Mouse (Mus musculus) forebrain, embryonic 13.5 days (tissue): ENCODE data around the gene Letm1. TPM values are rescaled to one million over a fixed set of nuclear protein-coding genes. Genes with fewer than 3 reads are reported as not detected.
A peak's percentile ranks its signal among the peaks of the same experiment; 100 is the strongest.

Source experiments
- ATAC-seq: fragments of 200-750 bp; cut with Nextera tagmentation; 2 replicates; pipeline ENCODE4 v1.8.0; 2017
- H3K27ac ChIP-seq: fragments of 300-500 bp; sonication (generic); 2 replicates; pipeline ENCODE4 v1.5.1; 2015; ENCODE audit warnings: inconsistent platforms, mild to moderate bottlenecking, moderate library complexity
- H3K27me3 ChIP-seq: fragments of 300-500 bp; sonication (generic); 2 replicates; pipeline ENCODE4 v1.6.1; 2015; ENCODE audit warnings: mild to moderate bottlenecking, inconsistent platforms
- H3K36me3 ChIP-seq: fragments of 300-500 bp; sonication (generic); 2 replicates; pipeline ENCODE4 v1.6.1; 2015; ENCODE audit warnings: mild to moderate bottlenecking, inconsistent platforms; ENCODE audit not compliant: poor library complexity, severe bottlenecking
- H3K4me1 ChIP-seq: fragments of 300-500 bp; sonication (generic); 2 replicates; pipeline ENCODE4 v1.6.1; 2015; ENCODE audit warnings: inconsistent platforms
- H3K4me2 ChIP-seq: fragments of 300-500 bp; sonication (generic); 2 replicates; pipeline ENCODE4 v1.6.1; 2015; ENCODE audit warnings: inconsistent platforms, mild to moderate bottlenecking, moderate library complexity
- H3K4me3 ChIP-seq: fragments of 300-500 bp; sonication (generic); 2 replicates; pipeline ENCODE4 v1.5.1; 2015; ENCODE audit warnings: mild to moderate bottlenecking, inconsistent platforms
- H3K9ac ChIP-seq: fragments of 300-500 bp; sonication (generic); 2 replicates; pipeline ENCODE4 v1.6.1; 2015; ENCODE audit warnings: mild to moderate bottlenecking, inconsistent platforms
- H3K9me3 ChIP-seq: fragments of 300-500 bp; sonication (generic); replicated peaks from 2 replicates; pipeline ENCODE4 v1.6.1; 2016; ENCODE audit warnings: inconsistent platforms
- WGBS: fragments of 180-500 bp; shearing (Covaris S2); methylation state at CpG from one replicate; pipeline ENCODE4 v1.1.7; 2015; 5-methylcytosine and 5-hydroxymethylcytosine counted together
- polyA plus RNA-seq: library from polyadenylated mRNA; unstranded; fragments of >200 nt; fragmentation: Nextera tagmentation; extraction: Ambion mirVana; gene quantifications from 2 replicates; pipeline ENCODE4 v1.2.1, GENCODE M21; 2015

Gene Letm1
- polyA plus RNA-seq, 1 experiment from 2014 or later, result 47.5 TPM

DNA sequence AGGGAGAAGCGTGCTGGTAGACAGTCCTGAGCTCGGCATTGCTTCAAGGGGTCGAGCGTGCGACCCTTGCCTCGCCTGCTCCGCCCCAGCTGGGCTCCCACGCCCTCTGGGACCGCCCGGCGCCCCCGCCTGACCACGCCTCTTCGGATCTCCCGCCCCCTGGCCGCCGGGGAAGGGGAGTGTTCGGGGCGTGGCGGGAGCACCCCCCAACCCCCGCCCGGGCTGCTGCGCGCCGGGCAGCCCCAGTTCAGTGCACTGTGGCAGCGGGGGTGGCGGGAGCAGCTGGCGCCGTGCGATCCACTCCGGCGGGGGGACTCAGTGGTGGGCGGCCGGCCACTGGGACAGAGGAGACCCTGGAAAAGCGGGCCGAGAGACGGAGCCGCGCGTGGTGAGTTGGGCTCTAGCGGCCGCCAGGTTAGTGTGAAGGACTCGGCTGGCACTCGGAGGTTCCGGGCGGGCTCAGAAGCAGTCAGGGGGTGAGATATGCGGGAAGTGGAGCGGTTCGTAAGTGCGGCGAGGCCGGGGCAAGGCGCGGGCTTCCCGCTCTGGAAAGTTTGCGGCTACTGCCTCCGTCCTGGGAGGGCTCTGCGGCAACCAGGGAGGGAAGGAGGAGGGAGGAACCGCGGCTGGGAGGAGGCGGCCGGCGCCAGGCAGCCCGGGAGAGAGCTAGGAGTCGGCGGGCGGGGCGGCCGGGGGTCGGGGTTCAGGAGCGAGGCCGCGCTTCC lies 60.9 kb downstream of the Letm1 start, which contains the start of gene Fgfr3:
Gene Fgfr3 (plus strand): TSS at position 134 of the 725 bp plus-strand sequence.
- peaks cover 10% of the 10 kb centered on the region for H3K36me3 ChIP-seq
- peaks cover 54% of the 10 kb centered on the region for H3K4me1 ChIP-seq
- peak within 1 kb of the TSS; percentile 84 for H3K4me2 ChIP-seq
- peak within 1 kb of the TSS; percentile 91 for H3K27ac ChIP-seq
- H3K9me3 ChIP-seq, result no peaks in the 10 kb centered on the region
- H3K27me3 ChIP-seq, result peaks cover 39% of the 10 kb centered on the region
- peak; percentile 77 for ATAC-seq
- peak within 1 kb of the TSS; percentile 62 for H3K4me3 ChIP-seq
- WGBS, result under 1% methylated on average over 70 of the region's 73 CpGs
- peak within 1 kb of the TSS; percentile 89 for H3K9ac ChIP-seq

DNA sequence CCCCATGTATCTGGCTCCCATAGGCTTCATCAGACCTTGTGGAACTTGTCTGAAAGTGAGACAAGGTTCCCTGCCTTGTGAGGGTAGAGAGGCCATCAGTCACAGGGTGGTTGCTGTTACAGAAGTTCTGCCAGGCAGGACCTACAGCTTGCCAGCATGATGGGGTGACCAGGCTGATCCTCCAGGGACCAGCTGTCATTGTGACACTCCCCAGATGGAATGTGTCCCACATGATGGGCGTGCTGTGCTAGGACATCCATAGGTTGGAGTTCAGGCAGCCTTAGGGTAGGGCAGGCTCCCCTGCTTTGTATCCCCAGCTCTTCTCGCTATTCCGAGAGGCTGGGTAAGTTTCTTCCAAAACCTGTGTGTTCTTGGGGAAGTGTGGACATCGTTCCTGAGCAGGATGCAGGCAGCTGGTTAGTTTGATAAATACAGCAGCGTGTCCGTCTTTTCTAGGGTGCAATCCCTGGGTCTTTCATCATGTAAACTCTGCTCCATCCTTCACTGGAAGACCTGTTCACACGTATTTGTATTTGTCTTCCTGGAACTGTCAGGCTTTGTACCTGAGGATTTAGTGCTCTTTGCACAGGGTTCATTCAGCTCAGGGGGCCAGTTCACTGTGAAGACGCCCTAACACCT lies 61.6 kb downstream of the Letm1 start:
- Histone ChIP-seq H3K36me3 (peaks cover 10% of the 10 kb centered on the region; the same call in 1 of the 2 replicates), H3K27me3 (peaks cover 35% of the 10 kb centered on the region), H3K27ac (peak overlapping the region; percentile 44), H3K9ac (peak overlapping the region; percentile 89), H3K9me3 (no peaks in the 10 kb centered on the region), H3K4me3 (peak overlapping the region; percentile 62), H3K4me1 (peaks cover 46% of the 10 kb centered on the region), H3K4me2 (peak overlapping the region; percentile 84)
- 13% methylated on average over 8 of the region's 8 CpGs for WGBS
- ATAC-seq, result no peak

DNA sequence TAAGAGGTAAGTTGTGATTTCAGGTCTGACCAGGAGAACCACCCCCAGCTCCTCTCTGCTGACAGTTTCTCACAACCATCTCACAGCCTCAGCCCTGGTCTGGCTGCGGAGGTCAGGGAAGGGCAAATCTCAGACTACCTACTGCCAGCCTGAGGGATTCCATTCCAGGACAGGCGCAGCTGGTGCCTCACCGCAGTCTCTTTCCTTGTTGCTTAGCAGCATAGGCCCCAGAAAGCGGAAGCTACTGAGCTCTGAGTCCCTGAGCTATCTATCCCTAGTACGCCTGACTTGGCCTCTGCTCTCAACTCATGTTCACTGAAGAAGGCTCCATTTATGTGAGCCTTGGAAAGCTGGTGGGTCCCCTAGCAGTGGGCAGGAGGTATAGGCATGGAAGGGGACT lies 64.2 kb downstream of the Letm1 start:
- H3K27me3 ChIP-seq, result peaks cover 19% of the 10 kb centered on the region

DNA sequence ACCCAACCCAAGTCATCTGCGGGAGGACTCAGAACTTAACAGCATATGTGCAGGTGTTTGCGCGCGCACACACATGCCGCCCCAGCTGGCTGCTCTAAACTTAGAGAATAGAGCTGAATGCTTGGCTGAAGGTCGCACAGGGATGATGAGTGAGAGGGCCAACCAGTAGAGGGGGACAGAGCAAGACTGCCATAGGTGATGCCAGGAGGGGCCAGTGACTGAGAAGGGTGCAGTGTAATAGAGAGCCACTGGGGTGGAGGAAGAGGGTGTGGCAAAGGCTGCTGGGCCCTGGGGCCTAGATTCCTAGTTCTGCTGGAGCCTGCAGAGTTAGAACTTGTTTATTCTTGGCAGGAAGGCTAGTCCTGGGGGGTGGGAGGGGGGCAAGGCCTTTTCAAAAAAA lies 66.2 kb downstream of the Letm1 start:
- 80% methylated on average over 6 of the region's 6 CpGs for WGBS
- Histone ChIP-seq H3K4me1 (peaks cover 12% of the 10 kb centered on the region), H3K36me3 (no peaks in the 10 kb centered on the region), H3K4me2 (no peak overlapping the region), H3K9ac (no peak overlapping the region), H3K27me3 (peaks cover 19% of the 10 kb centered on the region), H3K27ac (no peak overlapping the region), H3K4me3 (no peak overlapping the region), H3K9me3 (no peaks in the 10 kb centered on the region)
- ATAC-seq, result no peak

More for the DNA sequence above, 64.2 kb downstream of the Letm1 start:
- Histone ChIP-seq H3K9ac (no peak overlapping the region), H3K4me2 (no peak overlapping the region), H3K9me3 (no peaks in the 10 kb centered on the region), H3K4me1 (peaks cover 21% of the 10 kb centered on the region), H3K36me3 (no peaks in the 10 kb centered on the region), H3K4me3 (no peak overlapping the region), H3K27ac (no peak overlapping the region)
- 80% methylated on average over 5 of the region's 5 CpGs for whole genome bisulfite sequencing
- ATAC-seq, result no peak

DNA sequence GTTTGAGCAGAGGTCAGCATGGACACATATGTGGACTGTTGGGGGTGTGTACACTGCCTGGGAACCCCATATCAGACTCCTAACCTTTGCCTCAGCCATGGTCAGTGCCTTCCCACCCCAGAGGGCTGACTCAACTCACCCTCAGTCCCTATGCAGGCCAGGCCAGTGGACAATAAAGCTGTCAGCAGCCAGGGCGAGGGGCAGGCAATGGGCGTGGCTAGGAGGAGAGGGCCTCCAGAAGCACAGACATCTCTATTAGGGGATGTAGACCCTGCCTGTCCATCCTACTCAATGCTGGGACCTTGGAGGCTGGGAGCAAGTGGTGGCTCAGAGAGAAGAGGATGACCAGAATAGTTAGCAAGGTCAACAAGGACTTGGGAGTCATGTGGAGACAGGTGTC lies 67.4 kb downstream of the Letm1 start:
- H3K27ac ChIP-seq, result no peak overlapping the region
- no peak overlapping the region for H3K4me3 ChIP-seq
- H3K4me1 ChIP-seq, result no peaks in the 10 kb centered on the region; the same call in 1 of the 2 replicates
- no peaks in the 10 kb centered on the region for H3K9me3 ChIP-seq
- no peak for ATAC-seq
- H3K36me3 ChIP-seq, result no peaks in the 10 kb centered on the region
- H3K9ac ChIP-seq, result no peak overlapping the region
- H3K27me3 ChIP-seq, result peaks cover 15% of the 10 kb centered on the region
- WGBS, result 68% methylated on average over 2 of the region's 2 CpGs
- no peak overlapping the region for H3K4me2 ChIP-seq

DNA sequence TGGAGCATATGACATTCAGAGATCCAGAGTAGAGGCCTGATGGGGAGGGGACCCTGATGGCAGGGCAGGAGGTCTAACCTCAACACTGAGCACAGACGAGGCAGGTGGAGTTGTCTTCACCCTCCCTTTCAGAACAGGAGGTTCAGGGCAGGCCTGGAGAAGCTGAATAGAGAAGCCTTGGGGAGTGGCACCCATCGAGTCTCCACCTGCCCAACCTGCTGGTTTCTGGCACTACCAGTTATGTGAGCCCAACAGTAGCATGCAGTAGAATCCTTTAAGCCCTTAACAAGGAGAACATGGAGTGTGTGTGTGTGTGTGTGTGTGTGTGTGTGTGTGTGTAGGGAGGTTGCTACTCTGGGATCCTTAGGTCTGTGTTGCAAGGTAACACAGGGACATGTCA lies 70.1 kb downstream of the Letm1 start:
- whole genome bisulfite sequencing, result 80% methylated on average over 2 of the region's 2 CpGs
- Histone ChIP-seq H3K36me3 (no peaks in the 10 kb centered on the region), H3K4me2 (no peak overlapping the region), H3K9ac (no peak overlapping the region), H3K4me1 (no peaks in the 10 kb centered on the region; the same call in 1 of the 2 replicates), H3K9me3 (no peaks in the 10 kb centered on the region), H3K27me3 (0 out of 2 replicates have a peak, but pooled peaks cover 3% of the 10 kb centered on the region), H3K4me3 (no peak overlapping the region), H3K27ac (no peak overlapping the region)
- ATAC-seq, result no peak

DNA sequence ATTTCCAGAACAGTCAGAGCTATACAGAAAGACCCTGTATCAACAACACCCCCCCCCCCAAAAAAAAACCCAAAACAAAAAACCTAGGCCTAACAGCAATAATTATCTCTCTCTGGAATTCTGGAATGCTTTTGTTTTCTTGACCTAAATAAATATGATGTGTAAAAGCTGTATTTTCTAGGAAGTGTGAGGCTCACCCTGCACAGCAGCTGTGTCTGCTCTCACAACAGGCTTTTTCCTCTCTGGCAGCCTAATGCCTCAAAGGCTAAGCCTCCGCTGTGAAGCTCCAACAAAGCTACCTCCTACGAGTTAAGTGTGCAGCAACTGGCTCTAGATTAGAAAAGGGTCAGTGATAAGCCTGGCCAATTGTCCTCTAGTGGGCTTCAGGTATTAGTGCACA lies 73.6 kb downstream of the Letm1 start:
- Histone ChIP-seq H3K4me2 (no peak overlapping the region), H3K27ac (no peak overlapping the region), H3K4me3 (no peak overlapping the region), H3K9me3 (no peaks in the 10 kb centered on the region), H3K4me1 (peaks cover 33% of the 10 kb centered on the region), H3K36me3 (no peaks in the 10 kb centered on the region), H3K27me3 (0 out of 2 replicates have a peak, but pooled peaks cover 2% of the 10 kb centered on the region), H3K9ac (no peak overlapping the region)
- no peak for ATAC-seq
- 26% methylated on average over 2 of the region's 2 CpGs for WGBS

DNA sequence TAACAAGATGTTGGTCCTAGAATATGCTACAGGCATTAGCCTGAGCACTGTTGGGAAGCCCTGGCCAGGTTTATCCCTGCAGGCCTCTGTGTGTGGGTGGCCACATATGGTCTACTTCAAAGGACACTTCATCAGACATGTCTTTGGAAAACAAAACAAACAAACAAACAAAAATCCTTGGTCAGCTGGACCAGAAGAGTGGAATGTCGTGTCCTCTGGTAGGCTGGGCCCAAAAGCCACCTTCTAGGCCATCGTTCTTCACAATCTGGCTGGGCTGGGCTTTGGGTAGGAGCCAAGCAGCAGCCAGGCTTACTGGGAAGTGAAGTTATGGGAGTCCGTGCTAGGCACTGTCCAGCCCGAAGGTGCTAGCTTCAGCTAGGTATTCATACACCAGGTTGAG lies 75.5 kb downstream of the Letm1 start:
- 77% methylated on average over 4 of the region's 4 CpGs for WGBS
- H3K36me3 ChIP-seq, result no peaks in the 10 kb centered on the region
- H3K27ac ChIP-seq, result no peak overlapping the region
- no peak overlapping the region for H3K4me3 ChIP-seq
- peaks cover 6% of the 10 kb centered on the region; the same call in 1 of the 2 replicates for H3K27me3 ChIP-seq
- no peak overlapping the region for H3K9ac ChIP-seq
- H3K9me3 ChIP-seq, result no peaks in the 10 kb centered on the region
- ATAC-seq, result no peak
- peaks cover 50% of the 10 kb centered on the region for H3K4me1 ChIP-seq
- no peak overlapping the region for H3K4me2 ChIP-seq

DNA sequence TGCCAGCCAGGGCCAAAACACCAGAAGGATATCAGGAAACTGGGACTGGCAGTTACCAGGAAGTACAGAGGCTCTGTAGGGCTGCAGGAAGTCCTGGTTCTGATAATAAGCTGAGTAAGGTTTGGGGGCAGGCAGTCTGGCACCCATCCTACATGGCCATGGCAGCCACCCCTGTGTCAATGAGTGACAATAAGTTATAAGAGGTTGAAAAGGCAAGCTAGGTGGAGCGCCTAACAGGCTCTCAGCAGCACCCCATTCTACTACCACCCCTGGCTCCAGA lies 76.3 kb downstream of the Letm1 start:
- no peak for ATAC-seq
- H3K4me1 ChIP-seq, result peaks cover 58% of the 10 kb centered on the region

DNA sequence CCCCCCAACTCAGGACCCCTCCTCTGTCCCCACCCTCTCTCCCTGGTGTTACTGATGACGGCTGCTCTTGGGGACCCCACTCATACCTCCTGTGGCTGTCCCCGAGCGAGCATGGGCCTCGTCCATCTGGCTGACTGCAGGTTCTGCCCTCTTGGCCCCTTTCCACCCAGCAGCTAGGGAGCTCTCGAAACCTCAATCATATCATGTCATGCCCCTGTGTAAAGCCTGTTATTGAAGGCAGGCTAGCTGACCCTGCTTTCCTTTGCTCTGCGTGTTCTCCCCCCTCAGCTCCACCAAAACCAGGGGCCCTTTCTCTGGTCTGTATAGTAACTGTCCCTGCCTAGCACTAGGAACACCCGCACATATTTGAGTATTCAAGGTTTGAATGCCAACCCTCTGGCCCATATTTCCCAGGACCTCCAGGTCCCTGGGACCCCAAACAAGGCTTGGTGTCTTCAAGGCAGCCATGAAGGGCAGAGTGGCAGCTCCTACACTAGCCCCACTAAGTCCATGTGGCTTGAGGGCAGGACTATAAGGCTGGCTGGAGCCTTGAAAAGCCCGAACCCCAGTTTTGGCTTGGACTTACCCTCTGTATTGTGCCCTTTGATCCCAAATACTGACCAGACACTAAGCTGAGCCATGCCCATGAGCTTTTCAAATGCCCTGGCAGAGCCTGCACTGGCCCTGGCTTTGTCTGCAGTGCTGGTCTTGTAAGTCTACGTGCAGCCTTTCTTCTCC lies 76.8 kb downstream of the Letm1 start:
- peaks cover 16% of the 10 kb centered on the region for H3K27me3 ChIP-seq
- no peak; the same call in 1 of the 2 replicates for ATAC-seq
- peak overlapping the region; percentile 84 for H3K27ac ChIP-seq
- WGBS, result 15% methylated on average over 9 of the region's 9 CpGs
- no peaks in the 10 kb centered on the region for H3K9me3 ChIP-seq
- peak overlapping the region; percentile 25; the same call in 1 of the 2 replicates for H3K4me2 ChIP-seq
- peaks cover 62% of the 10 kb centered on the region for H3K4me1 ChIP-seq
- H3K36me3 ChIP-seq, result no peaks in the 10 kb centered on the region
- no peak overlapping the region for H3K4me3 ChIP-seq
- peak overlapping the region; percentile 46; the same call in 1 of the 2 replicates for H3K9ac ChIP-seq

More for the DNA sequence above, 76.3 kb downstream of the Letm1 start:
- Histone ChIP-seq H3K4me3 (no peak overlapping the region), H3K9me3 (no peaks in the 10 kb centered on the region), H3K9ac (no peak overlapping the region), H3K36me3 (no peaks in the 10 kb centered on the region), H3K4me2 (no peak overlapping the region), H3K27me3 (peaks cover 13% of the 10 kb centered on the region), H3K27ac (peak overlapping the region; percentile 84)
- WGBS, result 88% methylated on average over 1 of the region's 1 CpGs

DNA sequence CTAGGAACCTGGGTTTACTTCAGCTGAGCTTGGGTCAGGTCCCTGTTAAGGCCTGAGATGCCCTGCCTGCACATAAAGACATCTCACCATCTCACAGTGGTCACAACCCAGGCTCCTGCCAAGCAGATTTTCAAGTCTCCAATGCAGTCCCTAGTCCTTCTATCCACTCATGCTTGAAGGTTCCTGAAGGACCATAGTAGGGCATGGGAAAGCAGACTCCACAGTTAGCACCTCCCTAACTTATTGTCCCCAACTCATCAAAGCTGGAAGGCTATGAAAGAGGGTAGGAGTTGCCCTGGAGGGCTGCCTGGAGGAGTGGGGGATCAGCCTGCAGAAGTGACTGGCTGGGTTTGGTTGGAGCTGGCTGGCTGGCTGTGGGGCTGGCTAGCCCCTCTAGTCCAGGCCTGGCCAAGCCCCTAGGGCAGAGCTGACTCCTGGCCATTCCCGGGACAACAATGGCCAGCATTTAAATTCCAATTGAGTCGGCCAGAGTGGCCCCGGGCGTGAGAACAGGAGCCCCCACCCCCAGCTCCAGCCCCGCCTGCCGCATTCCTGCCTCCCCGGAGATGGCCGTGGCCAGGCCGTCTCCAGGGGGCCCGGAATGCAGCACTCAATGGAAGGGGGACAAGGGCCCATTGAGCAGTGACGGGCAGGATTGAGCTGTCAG lies 77.5 kb downstream of the Letm1 start:
- H3K4me2 ChIP-seq, result peak overlapping the region; percentile 25

More for the DNA sequence above, 77.5 kb downstream of the Letm1 start:
- Histone ChIP-seq H3K4me1 (peaks cover 69% of the 10 kb centered on the region), H3K27me3 (peaks cover 16% of the 10 kb centered on the region), H3K4me3 (no peak overlapping the region), H3K27ac (peak overlapping the region; percentile 84), H3K9me3 (no peaks in the 10 kb centered on the region), H3K36me3 (no peaks in the 10 kb centered on the region), H3K9ac (peak overlapping the region; percentile 46; the same call in 1 of the 2 replicates)
- ATAC-seq, result peak; percentile 84
- WGBS, result 4% methylated on average over 11 of the region's 11 CpGs
